Mouse (Mus musculus): ENCODE measurements around the gene Gna15. TPM values are rescaled to one million over a fixed set of nuclear protein-coding genes. Genes with fewer than 3 reads are reported as not detected.

Gna15 gene
- 1.4 TPM in 1 of 2 replicates, not detected in the other for total RNA-seq (2015; ENCODE audit: low replicate concordance)
- total RNA-seq (2017; ENCODE audit: low replicate concordance): 2.6 and 4.9 TPM in 2 replicates

GRCm38 (mm10) chr10:81524051-81524605 is at the start of gene Gna15:
Gene Gna15 (minus strand): TSS chr10:81524225.
- 0 out of 2 replicates have a peak, but pooled peaks have one; percentile 44 for ATAC-seq (replicated peaks; ENCODE audit: low FRiP score, poor library complexity, severe bottlenecking)

- no peak for ATAC-seq (replicated peaks; ENCODE audit: low FRiP score, poor library complexity, severe bottlenecking)
These were observed 49.0 kb upstream of the Gna15 start for GRCm38 (mm10) chr10:81572975-81573374.

- ATAC-seq (replicated peaks; ENCODE audit: low FRiP score, poor library complexity, severe bottlenecking): no peak
These were observed 48.2 kb upstream of the Gna15 start for GRCm38 (mm10) chr10:81572133-81572671.

GRCm38 (mm10) chr10:81571501-81571876 is 47.5 kb upstream of the Gna15 start:
- ATAC-seq (replicated peaks; ENCODE audit: low FRiP score, poor library complexity, severe bottlenecking): peak; percentile 94

- ATAC-seq (replicated peaks; ENCODE audit: low FRiP score, poor library complexity, severe bottlenecking): peak; percentile 53
These were observed 46.9 kb upstream of the Gna15 start for GRCm38 (mm10) chr10:81570831-81571500.

- ATAC-seq (replicated peaks; ENCODE audit: low FRiP score, poor library complexity, severe bottlenecking): no peak
These were observed 46.3 kb upstream of the Gna15 start for GRCm38 (mm10) chr10:81570238-81570800.

- no peak for ATAC-seq (replicated peaks; ENCODE audit: low FRiP score, poor library complexity, severe bottlenecking)
These were observed 45.6 kb upstream of the Gna15 start for GRCm38 (mm10) chr10:81569507-81570237.

- ATAC-seq (replicated peaks; ENCODE audit: low FRiP score, poor library complexity, severe bottlenecking): no peak
These were observed 44.6 kb upstream of the Gna15 start for GRCm38 (mm10) chr10:81568381-81569191.

- no peak for ATAC-seq (replicated peaks; ENCODE audit: low FRiP score, poor library complexity, severe bottlenecking)
These were observed 41.5 kb upstream of the Gna15 start for GRCm38 (mm10) chr10:81565257-81566228.

GRCm38 (mm10) chr10:81564734-81565133 is 40.7 kb upstream of the Gna15 start:
- peak; percentile 63 for ATAC-seq (replicated peaks; ENCODE audit: low FRiP score, poor library complexity, severe bottlenecking)

- ATAC-seq (replicated peaks; ENCODE audit: low FRiP score, poor library complexity, severe bottlenecking): no peak
These were observed 40.2 kb upstream of the Gna15 start for GRCm38 (mm10) chr10:81564216-81564615.

- ATAC-seq (replicated peaks; ENCODE audit: low FRiP score, poor library complexity, severe bottlenecking): no peak
These were observed 39.5 kb upstream of the Gna15 start for GRCm38 (mm10) chr10:81563481-81563880.

GRCm38 (mm10) chr10:81562411-81562810 is 38.4 kb upstream of the Gna15 start:
- ATAC-seq (replicated peaks; ENCODE audit: low FRiP score, poor library complexity, severe bottlenecking): no peak

GRCm38 (mm10) chr10:81560719-81561459 is 36.9 kb upstream of the Gna15 start:
- ATAC-seq (replicated peaks; ENCODE audit: low FRiP score, poor library complexity, severe bottlenecking): 0 out of 2 replicates have a peak, but pooled peaks have one; percentile 13

GRCm38 (mm10) chr10:81559627-81560539 is 35.9 kb upstream of the Gna15 start:
- peak; percentile 32; the same call in 1 of the 2 replicates for ATAC-seq (replicated peaks; ENCODE audit: low FRiP score, poor library complexity, severe bottlenecking)

GRCm38 (mm10) chr10:81559163-81559626 is 35.2 kb upstream of the Gna15 start, which contains the start of gene Aes:
Gene Aes (plus strand): TSS chr10:81559488.
- peak; percentile 71 for ATAC-seq (replicated peaks; ENCODE audit: low FRiP score, poor library complexity, severe bottlenecking)
